Mouse (Mus musculus) midbrain, embryonic 15.5 days (tissue): ENCODE results near the gene Slc39a8. TPM values are rescaled to one million over a fixed set of nuclear protein-coding genes. Genes with fewer than 3 reads are reported as not detected.
A peak's percentile ranks its signal among the peaks of the same experiment; 100 is the strongest.

Experiments
- ATAC-seq: fragments of 200-750 bp; cut with Nextera tagmentation; replicated peaks from 2 replicates; pipeline ENCODE4 v1.8.0; 2017; ENCODE audit warnings: moderate TSS enrichment
- H3K27ac ChIP-seq: fragments of 300-500 bp; sonication (generic); 2 replicates; pipeline ENCODE4 v1.5.1; 2015; ENCODE audit warnings: mild to moderate bottlenecking, inconsistent platforms
- H3K27me3 ChIP-seq: fragments of 300-500 bp; sonication (generic); replicated peaks from 2 replicates; pipeline ENCODE4 v1.6.1; 2015; ENCODE audit warnings: inconsistent platforms
- H3K36me3 ChIP-seq: fragments of 300-500 bp; sonication (generic); replicated peaks from 2 replicates; pipeline ENCODE4 v1.6.1; 2015; ENCODE audit warnings: inconsistent platforms
- H3K4me1 ChIP-seq: fragments of 300-500 bp; sonication (generic); 2 replicates; pipeline ENCODE4 v1.6.1; 2015; ENCODE audit warnings: inconsistent platforms
- H3K4me2 ChIP-seq: fragments of 300-500 bp; sonication (generic); 2 replicates; pipeline ENCODE4 v1.6.1; 2015; ENCODE audit warnings: inconsistent platforms, mild to moderate bottlenecking, moderate library complexity
- H3K4me3 ChIP-seq: fragments of 300-500 bp; sonication (generic); 2 replicates; pipeline ENCODE4 v1.5.1; 2015; ENCODE audit warnings: mild to moderate bottlenecking, inconsistent platforms
- H3K9ac ChIP-seq: fragments of 300-500 bp; sonication (generic); 2 replicates; pipeline ENCODE4 v1.6.1; 2015; ENCODE audit warnings: mild to moderate bottlenecking, inconsistent platforms
- H3K9me3 ChIP-seq: fragments of 300-500 bp; sonication (generic); 2 replicates; pipeline ENCODE4 v1.6.1; 2016; ENCODE audit warnings: inconsistent platforms
- WGBS: fragments of 180-500 bp; shearing (Covaris S2); methylation state at CpG from one replicate; pipeline ENCODE4 v1.1.7; 2015; ENCODE audit warnings: mixed read lengths; 5-methylcytosine and 5-hydroxymethylcytosine counted together
- polyA plus RNA-seq: library from polyadenylated mRNA; unstranded; fragments of >200 nt; fragmentation: Nextera tagmentation; extraction: Ambion mirVana; gene quantifications from 2 replicates; pipeline ENCODE4 v1.2.1, GENCODE M21; 2015

The Slc39a8 gene
- polyA plus RNA-seq, 1 experiment from 2014 or later, result 9.5 TPM

GRCm38 (mm10) chr3:135854298-135854984 is 29.4 kb downstream of the Slc39a8 start:
- Histone ChIP-seq H3K27me3 (no peaks in the 10 kb centered on the region), H3K4me1 (peaks cover 8% of the 10 kb centered on the region; the same call in 1 of the 2 replicates), H3K9ac (no peak overlapping the region), H3K4me3 (no peak overlapping the region), H3K4me2 (no peak overlapping the region), H3K9me3 (no peaks in the 10 kb centered on the region), H3K36me3 (no peaks in the 10 kb centered on the region), H3K27ac (no peak overlapping the region)
- ATAC-seq, result no peak
- WGBS, result 84% methylated on average over 14 of the region's 14 CpGs

GRCm38 (mm10) chr3:135854985-135855340 is 29.9 kb downstream of the Slc39a8 start:
- Histone ChIP-seq H3K9ac (no peak overlapping the region), H3K4me3 (no peak overlapping the region), H3K27me3 (no peaks in the 10 kb centered on the region), H3K27ac (no peak overlapping the region), H3K36me3 (no peaks in the 10 kb centered on the region), H3K4me1 (peaks cover 8% of the 10 kb centered on the region; the same call in 1 of the 2 replicates), H3K4me2 (no peak overlapping the region), H3K9me3 (no peaks in the 10 kb centered on the region)
- 83% methylated on average over 6 of the region's 6 CpGs for WGBS
- ATAC-seq, result no peak

GRCm38 (mm10) chr3:135856303-135856702 is 31.2 kb downstream of the Slc39a8 start:
- WGBS, result 11% methylated on average over 1 of the region's 1 CpGs
- no peak for ATAC-seq
- H3K4me1 ChIP-seq, result peaks cover 8% of the 10 kb centered on the region; the same call in 1 of the 2 replicates
- H3K9me3 ChIP-seq, result no peaks in the 10 kb centered on the region
- no peak overlapping the region for H3K9ac ChIP-seq
- no peak overlapping the region for H3K4me3 ChIP-seq
- no peaks in the 10 kb centered on the region for H3K27me3 ChIP-seq
- no peaks in the 10 kb centered on the region for H3K36me3 ChIP-seq
- no peak overlapping the region for H3K27ac ChIP-seq
- no peak overlapping the region for H3K4me2 ChIP-seq

- H3K4me1 ChIP-seq, result peaks cover 8% of the 10 kb centered on the region; the same call in 1 of the 2 replicates
- no peaks in the 10 kb centered on the region for H3K27me3 ChIP-seq
- ATAC-seq, result no peak
- WGBS, result 18% methylated on average over 5 of the region's 5 CpGs
- no peak overlapping the region for H3K4me2 ChIP-seq
- no peak overlapping the region for H3K4me3 ChIP-seq
- no peak overlapping the region for H3K27ac ChIP-seq
- H3K9me3 ChIP-seq, result no peaks in the 10 kb centered on the region
- no peak overlapping the region for H3K9ac ChIP-seq
- H3K36me3 ChIP-seq, result no peaks in the 10 kb centered on the region
These were observed 32.1 kb downstream of the Slc39a8 start for GRCm38 (mm10) chr3:135857134-135857533.

- H3K36me3 ChIP-seq, result no peaks in the 10 kb centered on the region
- no peak overlapping the region for H3K9ac ChIP-seq
- H3K4me3 ChIP-seq, result no peak overlapping the region
- no peak overlapping the region for H3K4me2 ChIP-seq
- H3K9me3 ChIP-seq, result no peaks in the 10 kb centered on the region
- H3K4me1 ChIP-seq, result peaks cover 8% of the 10 kb centered on the region; the same call in 1 of the 2 replicates
- H3K27ac ChIP-seq, result no peak overlapping the region
- H3K27me3 ChIP-seq, result no peaks in the 10 kb centered on the region
- no peak for ATAC-seq
- WGBS, result 80% methylated on average over 5 of the region's 5 CpGs
These were observed 34.4 kb downstream of the Slc39a8 start for GRCm38 (mm10) chr3:135859431-135859830.

- WGBS, result 59% methylated on average over 9 of the region's 9 CpGs
These were observed 37.7 kb downstream of the Slc39a8 start for GRCm38 (mm10) chr3:135862804-135863203.

GRCm38 (mm10) chr3:135869041-135869440 is 44.0 kb downstream of the Slc39a8 start:
- H3K4me2 ChIP-seq, result no peak overlapping the region
- H3K27ac ChIP-seq, result no peak overlapping the region
- no peaks in the 10 kb centered on the region for H3K4me1 ChIP-seq
- no peak overlapping the region for H3K4me3 ChIP-seq
- H3K9ac ChIP-seq, result no peak overlapping the region
- 62% methylated on average over 4 of the region's 4 CpGs for WGBS
- no peaks in the 10 kb centered on the region for H3K9me3 ChIP-seq
- no peaks in the 10 kb centered on the region for H3K27me3 ChIP-seq
- H3K36me3 ChIP-seq, result no peaks in the 10 kb centered on the region
- ATAC-seq, result no peak

More at GRCm38 (mm10) chr3:135862804-135863203, 37.7 kb downstream of the Slc39a8 start:
- Histone ChIP-seq H3K9me3 (no peaks in the 10 kb centered on the region), H3K27me3 (no peaks in the 10 kb centered on the region), H3K4me2 (no peak overlapping the region), H3K4me3 (no peak overlapping the region), H3K27ac (no peak overlapping the region), H3K9ac (no peak overlapping the region), H3K4me1 (no peaks in the 10 kb centered on the region), H3K36me3 (no peaks in the 10 kb centered on the region)
- peak; percentile 86 for ATAC-seq

- Histone ChIP-seq H3K27me3 (no peaks in the 10 kb centered on the region), H3K27ac (no peak overlapping the region), H3K36me3 (no peaks in the 10 kb centered on the region), H3K4me2 (no peak overlapping the region), H3K4me3 (no peak overlapping the region), H3K9ac (no peak overlapping the region), H3K4me1 (no peaks in the 10 kb centered on the region), H3K9me3 (no peaks in the 10 kb centered on the region)
- WGBS, result 85% methylated on average over 5 of the region's 5 CpGs
- ATAC-seq, result no peak
These were observed 47.2 kb downstream of the Slc39a8 start for GRCm38 (mm10) chr3:135872325-135872724.

- Histone ChIP-seq H3K9me3 (no peaks in the 10 kb centered on the region), H3K36me3 (no peaks in the 10 kb centered on the region), H3K4me3 (no peak overlapping the region), H3K27me3 (no peaks in the 10 kb centered on the region), H3K9ac (no peak overlapping the region), H3K27ac (no peak overlapping the region), H3K4me1 (no peaks in the 10 kb centered on the region), H3K4me2 (no peak overlapping the region)
- ATAC-seq, result no peak
- 75% methylated on average over 3 of the region's 3 CpGs for WGBS
These were observed 48.5 kb downstream of the Slc39a8 start for GRCm38 (mm10) chr3:135873596-135873995.

- Histone ChIP-seq H3K4me2 (no peak overlapping the region), H3K27me3 (no peaks in the 10 kb centered on the region), H3K9ac (no peak overlapping the region), H3K27ac (no peak overlapping the region), H3K4me1 (no peaks in the 10 kb centered on the region), H3K9me3 (no peaks in the 10 kb centered on the region), H3K36me3 (no peaks in the 10 kb centered on the region), H3K4me3 (no peak overlapping the region)
- 93% methylated on average over 6 of the region's 6 CpGs for WGBS
- no peak for ATAC-seq
These were observed 53.0 kb downstream of the Slc39a8 start for GRCm38 (mm10) chr3:135878048-135878447.

GRCm38 (mm10) chr3:135885927-135886658 is 61.0 kb downstream of the Slc39a8 start:
- Histone ChIP-seq H3K36me3 (no peaks in the 10 kb centered on the region), H3K4me3 (no peak overlapping the region), H3K4me2 (peak overlapping the region; percentile 26; the same call in 1 of the 2 replicates), H3K27ac (no peak overlapping the region), H3K4me1 (peaks cover 13% of the 10 kb centered on the region), H3K9me3 (no peaks in the 10 kb centered on the region), H3K9ac (no peak overlapping the region), H3K27me3 (no peaks in the 10 kb centered on the region)
- WGBS, result 76% methylated on average over 12 of the region's 12 CpGs
- peak; percentile 68 for ATAC-seq

GRCm38 (mm10) chr3:135886659-135887027 is 61.6 kb downstream of the Slc39a8 start:
- ATAC-seq, result peak; percentile 61
- Histone ChIP-seq H3K27ac (no peak overlapping the region; the same call in 1 of the 2 replicates), H3K4me1 (peaks cover 13% of the 10 kb centered on the region), H3K36me3 (no peaks in the 10 kb centered on the region), H3K27me3 (no peaks in the 10 kb centered on the region), H3K9ac (no peak overlapping the region), H3K9me3 (no peaks in the 10 kb centered on the region), H3K4me3 (no peak overlapping the region), H3K4me2 (peak overlapping the region; percentile 26; the same call in 1 of the 2 replicates)
- 29% methylated on average over 12 of the region's 12 CpGs for WGBS
